ENCODE assay signal across 33 mouse cellular contexts in the genomic region with DNA sequence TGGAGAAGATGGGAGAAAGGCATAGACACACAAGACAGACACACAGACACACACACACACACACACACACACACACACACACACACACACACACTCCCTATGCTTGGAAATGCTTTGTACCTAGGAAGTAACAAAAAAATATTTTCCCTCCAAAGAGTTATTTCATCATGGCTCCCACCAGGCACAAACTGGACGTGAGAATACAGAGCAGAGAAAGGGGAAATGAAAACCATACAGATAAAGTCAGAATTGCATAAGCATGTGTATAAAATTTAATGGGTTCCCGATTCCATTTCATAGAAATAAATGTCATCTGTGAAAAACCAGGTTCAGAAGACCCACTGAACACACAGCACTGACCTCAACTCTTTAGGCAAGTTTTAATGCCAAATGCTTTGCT.
"Had no signal": no experiment of that assay in that cellular context is flagged by ENCODE, and none has a peak within 500 bp of the region (broad histone marks: within the 10 kb centered on the region; RNA-seq: fewer than 3 reads in every experiment).

No protein-coding gene starts in this region.

- H3K4me3 ChIP-seq: heart, embryonic 10.5 days; heart, embryonic 12.5 days; heart, embryonic 13.5 days; heart, embryonic 15.5 days; hindbrain, embryonic 10.5 days; hindbrain, embryonic 12.5 days; hindbrain, embryonic 13.5 days; hindbrain, embryonic 15.5 days; intestine, embryonic 15.5 days; kidney, embryonic 15.5 days; layer of hippocampus, adult 2 months had no signal

- DNase-seq: heart, postnatal 10 days; heart, postnatal 36 days; heart, postnatal 4 days; kidney, adult 11 months; kidney, adult 18-20 months; kidney, adult 2 months; kidney, adult 8-10 months; kidney, adult 9 months; kidney, postnatal 10 days; kidney, postnatal 25 days; kidney, postnatal 36 days; kidney, postnatal 4 days; layer of hippocampus, adult 9-11 months; layer of hippocampus, postnatal 36 days had no signal

- H3K9ac ChIP-seq: heart, embryonic 12.5 days; heart, embryonic 13.5 days; heart, embryonic 15.5 days; hindbrain, embryonic 12.5 days; hindbrain, embryonic 13.5 days; hindbrain, embryonic 14.5 days; hindbrain, embryonic 15.5 days; intestine, embryonic 15.5 days; kidney, embryonic 15.5 days had no signal

- ATAC-seq: hindbrain, embryonic 16.5 days; hindbrain, postnatal 0 days; inflammation-experienced regulatory T-cells, adult 6 months; intestine, embryonic 15.5 days; intestine, embryonic 16.5 days; intestine, postnatal 0 days had no signal

- H3K9me3 ChIP-seq: heart, embryonic 10.5 days; heart, embryonic 15.5 days; hindbrain, embryonic 10.5 days; hindbrain, embryonic 12.5 days; hindbrain, embryonic 13.5 days; hindbrain, embryonic 15.5 days; intestine, embryonic 15.5 days; kidney, embryonic 15.5 days had no signal

- H3K27me3 ChIP-seq: heart, embryonic 12.5 days; heart, embryonic 13.5 days; heart, embryonic 15.5 days; hindbrain, embryonic 12.5 days; hindbrain, embryonic 13.5 days; hindbrain, embryonic 15.5 days; kidney, embryonic 15.5 days had no signal

- H3K27ac ChIP-seq: heart, embryonic 10.5 days; heart, embryonic 13.5 days; heart, embryonic 15.5 days; hindbrain, embryonic 10.5 days; hindbrain, embryonic 12.5 days; hindbrain, embryonic 13.5 days; hindbrain, embryonic 14.5 days; hindbrain, embryonic 15.5 days; hindbrain, postnatal 0 days; intestine, embryonic 15.5 days; kidney, embryonic 15.5 days; kidney, postnatal 0 days; layer of hippocampus, adult 2 months had no signal

- H3K36me3 ChIP-seq: heart, embryonic 10.5 days; heart, embryonic 12.5 days; heart, embryonic 13.5 days; heart, embryonic 15.5 days; hindbrain, embryonic 10.5 days; hindbrain, embryonic 12.5 days; hindbrain, embryonic 13.5 days; hindbrain, embryonic 15.5 days; intestine, embryonic 15.5 days; kidney, embryonic 15.5 days had no signal

- H3K4me2 ChIP-seq: heart, embryonic 11.5 days; heart, embryonic 12.5 days; heart, embryonic 13.5 days; heart, embryonic 15.5 days; hindbrain, embryonic 12.5 days; hindbrain, embryonic 13.5 days; hindbrain, embryonic 14.5 days; hindbrain, embryonic 15.5 days; intestine, embryonic 15.5 days; kidney, embryonic 15.5 days had no signal
